Mouse (Mus musculus) macrophage (primary cell): ENCODE data around the gene Atxn1. TPM values are rescaled to one million over a fixed set of nuclear protein-coding genes. Genes with fewer than 3 reads are reported as not detected.

ENCODE experiments used
- H3K27ac ChIP-seq: fragments of 350-480 bp; formaldehyde crosslinking; 2 replicates; pipeline ENCODE4 v1.9.0; 2021
- H3K36me3 ChIP-seq: fragments of 350-480 bp; formaldehyde crosslinking; 2 replicates; pipeline ENCODE4 v1.9.0; 2021; ENCODE audit errors: inconsistent target
- H3K4me3 ChIP-seq: fragments of 350-480 bp; formaldehyde crosslinking; 2 replicates; pipeline ENCODE4 v1.9.0; 2021; ENCODE audit errors: inconsistent target
- H3K79me2 ChIP-seq: fragments of 350-480 bp; formaldehyde crosslinking; 2 replicates; pipeline ENCODE4 v1.9.0; 2021; ENCODE audit errors: inconsistent target
- WGBS: methylation state at CpG from one replicate; pipeline ENCODE4 v1.1.7; 2026; ENCODE audit warnings: inconsistent platforms; ENCODE audit not compliant: missing documents; 5-methylcytosine and 5-hydroxymethylcytosine counted together
- polyA plus RNA-seq: library from polyadenylated mRNA; stranded (reverse); fragments of 250-400 nt; gene quantifications from 3 replicates; pipeline ENCODE4 v1.2.4, GENCODE M21; 2018; ENCODE audit warnings: inconsistent platforms

The Atxn1 gene
- polyA plus RNA-seq, 1 experiment from 2014 or later, result 10.8 TPM

GRCm38 (mm10) chr13:45579751-45580150, 385.1 kb downstream of the Atxn1 start:
- no peak overlapping the region for H3K27ac ChIP-seq
- WGBS, result 100% methylated on average over 3 of the region's 3 CpGs
- no peak overlapping the region for H3K4me3 ChIP-seq
- no peaks in the 10 kb centered on the region for H3K79me2 ChIP-seq
- H3K36me3 ChIP-seq, result no peaks in the 10 kb centered on the region

- Histone ChIP-seq H3K36me3 (no peaks in the 10 kb centered on the region), H3K79me2 (no peaks in the 10 kb centered on the region), H3K4me3 (no peak overlapping the region), H3K27ac (no peak overlapping the region)
- 63% methylated on average over 2 of the region's 2 CpGs for whole genome bisulfite sequencing
Observed at GRCm38 (mm10) chr13:45577784-45578183, 387.0 kb downstream of the Atxn1 start.

- WGBS, result 96% methylated on average over 5 of the region's 5 CpGs
- Histone ChIP-seq H3K4me3 (no peak overlapping the region), H3K27ac (no peak overlapping the region), H3K36me3 (no peaks in the 10 kb centered on the region), H3K79me2 (no peaks in the 10 kb centered on the region)
Observed at GRCm38 (mm10) chr13:45577366-45577765, 387.4 kb downstream of the Atxn1 start.

GRCm38 (mm10) chr13:45576185-45576584, 388.6 kb downstream of the Atxn1 start:
- 94% methylated on average over 4 of the region's 4 CpGs for WGBS
- H3K4me3 ChIP-seq, result no peak overlapping the region
- H3K36me3 ChIP-seq, result no peaks in the 10 kb centered on the region
- H3K27ac ChIP-seq, result no peak overlapping the region
- H3K79me2 ChIP-seq, result no peaks in the 10 kb centered on the region

GRCm38 (mm10) chr13:45572768-45573167, 392.0 kb downstream of the Atxn1 start:
- Histone ChIP-seq H3K79me2 (no peaks in the 10 kb centered on the region), H3K27ac (no peak overlapping the region), H3K4me3 (no peak overlapping the region), H3K36me3 (no peaks in the 10 kb centered on the region; the same call in 1 of the 2 replicates)
- WGBS, result 31% methylated on average over 4 of the region's 4 CpGs

- WGBS, result 9% methylated on average over 6 of the region's 6 CpGs
- H3K79me2 ChIP-seq, result no peaks in the 10 kb centered on the region
- H3K36me3 ChIP-seq, result peaks cover 7% of the 10 kb centered on the region; the same call in 1 of the 2 replicates
- no peak overlapping the region for H3K4me3 ChIP-seq
- H3K27ac ChIP-seq, result no peak overlapping the region
Observed at GRCm38 (mm10) chr13:45571795-45572262, 393.0 kb downstream of the Atxn1 start.

GRCm38 (mm10) chr13:45569932-45570331, 394.9 kb downstream of the Atxn1 start:
- Histone ChIP-seq H3K79me2 (no peaks in the 10 kb centered on the region), H3K36me3 (peaks cover 13% of the 10 kb centered on the region; the same call in 1 of the 2 replicates), H3K27ac (no peak overlapping the region), H3K4me3 (no peak overlapping the region)
- 96% methylated on average over 7 of the region's 7 CpGs for WGBS

- peaks cover 14% of the 10 kb centered on the region; the same call in 1 of the 2 replicates for H3K36me3 ChIP-seq
- 90% methylated on average over 4 of the region's 4 CpGs for WGBS
Observed at GRCm38 (mm10) chr13:45564946-45565345, 399.9 kb downstream of the Atxn1 start.

GRCm38 (mm10) chr13:45562011-45562410, 402.8 kb downstream of the Atxn1 start:
- 92% methylated on average over 6 of the region's 9 CpGs for WGBS

More at GRCm38 (mm10) chr13:45564946-45565345, 399.9 kb downstream of the Atxn1 start:
- Histone ChIP-seq H3K27ac (no peak overlapping the region), H3K79me2 (no peaks in the 10 kb centered on the region), H3K4me3 (no peak overlapping the region)

GRCm38 (mm10) chr13:45560543-45560942, 404.3 kb downstream of the Atxn1 start:
- 77% methylated on average over 7 of the region's 7 CpGs for WGBS
- peaks cover 12% of the 10 kb centered on the region; the same call in 1 of the 2 replicates for H3K36me3 ChIP-seq

More at GRCm38 (mm10) chr13:45562011-45562410, 402.8 kb downstream of the Atxn1 start:
- no peaks in the 10 kb centered on the region for H3K79me2 ChIP-seq
- no peak overlapping the region for H3K27ac ChIP-seq
- H3K4me3 ChIP-seq, result no peak overlapping the region
- peaks cover 10% of the 10 kb centered on the region; the same call in 1 of the 2 replicates for H3K36me3 ChIP-seq

GRCm38 (mm10) chr13:45559258-45559657, 405.6 kb downstream of the Atxn1 start:
- Histone ChIP-seq H3K36me3 (peaks cover 6% of the 10 kb centered on the region; the same call in 1 of the 2 replicates), H3K27ac (no peak overlapping the region), H3K79me2 (no peaks in the 10 kb centered on the region), H3K4me3 (no peak overlapping the region)
- WGBS, result 95% methylated on average over 3 of the region's 3 CpGs

More at GRCm38 (mm10) chr13:45560543-45560942, 404.3 kb downstream of the Atxn1 start:
- H3K27ac ChIP-seq, result no peak overlapping the region
- H3K4me3 ChIP-seq, result no peak overlapping the region
- no peaks in the 10 kb centered on the region for H3K79me2 ChIP-seq

- WGBS, result 96% methylated on average over 4 of the region's 4 CpGs
- H3K36me3 ChIP-seq, result peaks cover 10% of the 10 kb centered on the region; the same call in 1 of the 2 replicates
- no peak overlapping the region for H3K4me3 ChIP-seq
- H3K79me2 ChIP-seq, result no peaks in the 10 kb centered on the region
- no peak overlapping the region for H3K27ac ChIP-seq
Observed at GRCm38 (mm10) chr13:45558367-45558766, 406.4 kb downstream of the Atxn1 start.

- H3K36me3 ChIP-seq, result peaks cover 11% of the 10 kb centered on the region; the same call in 1 of the 2 replicates
- WGBS, result 97% methylated on average over 7 of the region's 7 CpGs
- H3K4me3 ChIP-seq, result no peak overlapping the region
- H3K27ac ChIP-seq, result no peak overlapping the region
- H3K79me2 ChIP-seq, result no peaks in the 10 kb centered on the region
Observed at GRCm38 (mm10) chr13:45553674-45554073, 411.1 kb downstream of the Atxn1 start.

GRCm38 (mm10) chr13:45547549-45547948, 417.3 kb downstream of the Atxn1 start:
- H3K36me3 ChIP-seq, result no peaks in the 10 kb centered on the region
- WGBS, result 96% methylated on average over 5 of the region's 5 CpGs
- H3K27ac ChIP-seq, result no peak overlapping the region
- H3K79me2 ChIP-seq, result no peaks in the 10 kb centered on the region
- H3K4me3 ChIP-seq, result no peak overlapping the region

GRCm38 (mm10) chr13:45546946-45547345, 417.9 kb downstream of the Atxn1 start:
- WGBS, result 97% methylated on average over 4 of the region's 4 CpGs
- Histone ChIP-seq H3K79me2 (no peaks in the 10 kb centered on the region), H3K36me3 (no peaks in the 10 kb centered on the region), H3K4me3 (no peak overlapping the region), H3K27ac (no peak overlapping the region)

GRCm38 (mm10) chr13:45545974-45546373, 418.8 kb downstream of the Atxn1 start:
- 88% methylated on average over 13 of the region's 13 CpGs for WGBS
- H3K4me3 ChIP-seq, result no peak overlapping the region
- H3K27ac ChIP-seq, result no peak overlapping the region

More at GRCm38 (mm10) chr13:45545974-45546373, 418.8 kb downstream of the Atxn1 start:
- H3K36me3 ChIP-seq, result no peaks in the 10 kb centered on the region
- H3K79me2 ChIP-seq, result no peaks in the 10 kb centered on the region
